Mouse (Mus musculus) intestine, embryonic 15.5 days (tissue): ENCODE data around the gene Cdr2. TPM values are rescaled to one million over a fixed set of nuclear protein-coding genes. Genes with fewer than 3 reads are reported as not detected.
"Not testable (repeated sequence)": the region's sequence is repeated elsewhere in the genome, so short reads cannot be mapped to it uniquely, and the experiment has no call there.

Source experiments
- ATAC-seq: fragments of 200-750 bp; cut with Nextera tagmentation; 2 replicates; pipeline ENCODE4 v1.8.0; 2017; ENCODE audit warnings: moderate TSS enrichment, moderate library complexity
- H3K27ac ChIP-seq: fragments of 300-500 bp; sonication (generic); 2 replicates; pipeline ENCODE4 v1.5.1; 2015; ENCODE audit warnings: mild to moderate bottlenecking, inconsistent platforms
- H3K27me3 ChIP-seq: fragments of 300-500 bp; sonication (generic); replicated peaks from 2 replicates; pipeline ENCODE4 v1.6.1; 2015; ENCODE audit warnings: inconsistent platforms
- H3K36me3 ChIP-seq: fragments of 300-500 bp; sonication (generic); 2 replicates; pipeline ENCODE4 v1.6.1; 2015; ENCODE audit warnings: inconsistent platforms
- H3K4me1 ChIP-seq: fragments of 300-500 bp; sonication (generic); replicated peaks from 2 replicates; pipeline ENCODE4 v1.6.1; 2015; ENCODE audit warnings: inconsistent platforms
- H3K4me2 ChIP-seq: fragments of 300-500 bp; sonication (generic); replicated peaks from 2 replicates; pipeline ENCODE4 v1.6.1; 2015; ENCODE audit warnings: mild to moderate bottlenecking, inconsistent platforms
- H3K4me3 ChIP-seq: fragments of 300-500 bp; sonication (generic); replicated peaks from 2 replicates; pipeline ENCODE4 v1.5.1; 2015; ENCODE audit warnings: inconsistent platforms
- H3K9ac ChIP-seq: fragments of 300-500 bp; sonication (generic); 2 replicates; pipeline ENCODE4 v1.6.1; 2015; ENCODE audit warnings: inconsistent platforms
- H3K9me3 ChIP-seq: fragments of 300-500 bp; sonication (generic); 2 replicates; pipeline ENCODE4 v1.6.1; 2016; ENCODE audit warnings: inconsistent platforms
- WGBS: fragments of 180-500 bp; shearing (Covaris S2); methylation state at CpG from one replicate; pipeline ENCODE4 v1.1.7; 2015; 5-methylcytosine and 5-hydroxymethylcytosine counted together
- polyA plus RNA-seq: library from polyadenylated mRNA; unstranded; fragments of >200 nt; fragmentation: Nextera tagmentation; extraction: Ambion mirVana; gene quantifications from 2 replicates; pipeline ENCODE4 v1.2.1, GENCODE M21; 2015

Gene Cdr2
- polyA plus RNA-seq, 1 experiment from 2014 or later = 13.1 TPM

DNA sequence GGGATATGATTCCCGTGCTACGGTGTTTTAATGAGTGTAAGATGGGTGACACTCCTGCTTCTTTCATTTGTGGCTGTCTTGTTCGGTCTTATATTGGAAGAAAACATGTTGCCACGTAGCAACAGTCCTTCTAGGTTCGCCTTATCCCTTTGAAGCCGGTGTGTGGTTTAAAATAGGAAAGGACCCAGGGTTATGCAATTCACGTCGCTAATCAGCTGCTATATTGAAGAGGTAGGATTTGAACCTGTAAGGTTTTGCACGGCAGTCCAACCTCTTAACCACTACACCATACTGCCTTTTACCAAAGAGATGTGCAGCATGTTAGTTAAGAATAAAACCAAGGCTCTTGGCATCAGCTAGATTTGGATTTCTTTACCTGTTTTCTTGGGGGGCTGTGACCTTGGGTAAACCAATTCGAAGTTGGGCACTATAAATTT is 63.6 kb downstream of the Cdr2 start:
- peak overlapping the region; percentile 71 for H3K4me2 ChIP-seq
- ATAC-seq = peak; percentile 71
- WGBS = 8% methylated on average over 10 of the region's 10 CpGs
- peak overlapping the region; percentile 94 for H3K4me3 ChIP-seq
- no peaks in the 10 kb centered on the region for H3K9me3 ChIP-seq
- peak overlapping the region; percentile 85 for H3K9ac ChIP-seq
- no peaks in the 10 kb centered on the region for H3K36me3 ChIP-seq
- peak overlapping the region; percentile 86 for H3K27ac ChIP-seq
- H3K4me1 ChIP-seq = peaks cover 8% of the 10 kb centered on the region; the same call in 1 of the 2 replicates
- no peaks in the 10 kb centered on the region for H3K27me3 ChIP-seq

DNA sequence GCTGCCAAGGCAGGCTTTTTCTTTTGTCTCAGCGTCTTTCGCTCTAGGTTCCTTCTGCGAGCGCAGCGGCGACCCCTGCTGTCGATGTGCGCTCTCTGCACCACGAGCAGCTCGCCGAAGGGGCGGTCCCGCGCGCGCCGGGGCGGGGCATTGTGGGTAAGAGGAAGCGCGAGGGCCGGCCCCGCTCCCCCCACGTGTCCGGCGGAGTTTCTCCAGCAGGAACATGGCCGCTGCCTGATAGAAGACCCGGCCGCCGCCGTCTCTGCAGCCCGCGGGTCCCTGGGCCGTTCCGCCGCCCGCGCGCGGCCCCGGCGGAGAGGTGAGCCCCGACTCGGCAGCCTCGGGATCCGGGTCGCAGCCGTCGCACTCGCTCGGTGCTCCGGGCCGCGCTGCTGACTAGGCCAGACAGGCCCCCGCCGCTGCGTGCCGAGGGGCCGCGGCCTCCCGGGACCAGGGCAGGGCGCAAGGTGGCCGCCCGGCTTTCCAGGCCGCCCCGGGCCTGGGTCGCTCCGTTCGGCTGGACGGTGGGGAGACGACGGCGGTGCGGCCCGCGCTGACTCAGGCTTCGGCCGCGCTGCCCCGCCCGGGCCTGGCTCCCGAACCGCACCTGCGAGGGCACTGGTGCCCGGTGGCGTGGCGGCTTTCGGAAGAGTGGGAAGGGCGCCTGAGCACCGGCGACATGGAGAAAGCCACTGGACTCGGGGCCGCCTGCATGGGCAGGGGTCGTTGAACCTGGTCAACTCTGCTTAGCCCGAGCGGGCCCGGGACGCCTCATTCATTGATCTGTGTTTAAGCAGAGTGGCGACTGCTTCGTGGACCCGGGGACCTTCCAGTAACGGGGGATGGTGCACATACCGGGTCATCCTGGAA is 64.3 kb downstream of the Cdr2 start, which contains the start of gene Polr3e:
Polr3e (plus strand) TSS at position 153 of the 870 bp plus-strand sequence.
- H3K4me2 ChIP-seq = peak within 1 kb of the TSS; percentile 71
- under 1% methylated on average over 100 of the region's 102 CpGs for WGBS
- peak within 1 kb of the TSS; percentile 94 for H3K4me3 ChIP-seq
- H3K27ac ChIP-seq = peak within 1 kb of the TSS; percentile 86
- H3K4me1 ChIP-seq = peaks cover 8% of the 10 kb centered on the region; the same call in 1 of the 2 replicates
- no peaks in the 10 kb centered on the region for H3K36me3 ChIP-seq
- peak; percentile 96 for ATAC-seq
- H3K9me3 ChIP-seq = no peaks in the 10 kb centered on the region
- no peaks in the 10 kb centered on the region for H3K27me3 ChIP-seq
- H3K9ac ChIP-seq = peak within 1 kb of the TSS; percentile 85

DNA sequence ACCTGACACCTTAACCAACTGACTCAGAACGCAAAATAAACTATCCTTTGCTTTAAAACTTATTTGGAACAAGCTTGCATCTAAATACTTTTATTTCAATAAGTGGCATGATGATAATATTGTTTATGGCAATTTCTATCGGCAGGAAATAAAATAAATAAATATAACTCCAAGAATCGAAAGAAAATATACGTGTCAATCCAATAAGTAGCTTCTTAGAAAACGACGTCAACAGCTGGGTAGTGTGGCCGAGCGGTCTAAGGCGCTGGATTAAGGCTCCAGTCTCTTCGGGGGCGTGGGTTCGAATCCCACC is 64.9 kb downstream of the Cdr2 start:
- Histone ChIP-seq H3K27ac (no peak overlapping the region), H3K9me3 (no peaks in the 10 kb centered on the region), H3K9ac (no peak overlapping the region; the same call in 1 of the 2 replicates), H3K36me3 (no peaks in the 10 kb centered on the region), H3K27me3 (no peaks in the 10 kb centered on the region), H3K4me2 (peak overlapping the region; percentile 71), H3K4me3 (peak overlapping the region; percentile 94), H3K4me1 (peaks cover 8% of the 10 kb centered on the region; the same call in 1 of the 2 replicates)
- WGBS = 7% methylated on average over 12 of the region's 12 CpGs
- no peak for ATAC-seq

DNA sequence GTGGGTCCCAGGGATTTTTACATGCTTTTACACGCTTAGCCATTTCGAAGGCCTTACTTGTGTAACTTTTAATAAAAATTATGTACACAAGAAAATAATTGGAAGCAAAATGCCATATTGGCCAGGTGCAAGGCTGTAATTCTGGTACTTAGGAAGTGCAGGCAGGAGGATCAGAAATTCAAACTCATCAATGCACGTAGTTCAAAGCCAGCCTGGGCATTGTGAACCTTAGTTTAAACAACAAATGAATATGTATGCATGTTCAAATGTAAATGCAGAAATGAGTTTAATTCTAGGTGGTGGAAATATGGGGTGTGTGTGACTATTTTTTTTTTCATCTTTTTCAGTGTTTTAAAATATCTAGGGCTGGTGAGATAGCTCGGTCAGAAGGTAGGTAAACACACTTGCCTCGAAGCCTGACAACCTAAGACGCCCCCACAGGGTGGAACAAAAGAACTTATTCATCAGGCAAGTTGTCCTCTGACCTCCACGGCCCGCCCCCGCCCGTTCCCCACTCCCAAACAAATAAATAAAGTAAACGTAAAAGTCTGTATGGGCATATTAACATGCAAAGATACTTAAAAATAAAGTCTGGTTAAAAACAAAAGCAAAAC is 65.7 kb downstream of the Cdr2 start:
- Histone ChIP-seq H3K27me3 (no peaks in the 10 kb centered on the region), H3K4me1 (peaks cover 8% of the 10 kb centered on the region; the same call in 1 of the 2 replicates), H3K27ac (no peak overlapping the region), H3K4me2 (peak overlapping the region; percentile 26), H3K9me3 (no peaks in the 10 kb centered on the region), H3K9ac (no peak overlapping the region), H3K4me3 (no peak overlapping the region), H3K36me3 (no peaks in the 10 kb centered on the region)
- 36% methylated on average over 11 of the region's 11 CpGs for WGBS
- ATAC-seq = no peak

DNA sequence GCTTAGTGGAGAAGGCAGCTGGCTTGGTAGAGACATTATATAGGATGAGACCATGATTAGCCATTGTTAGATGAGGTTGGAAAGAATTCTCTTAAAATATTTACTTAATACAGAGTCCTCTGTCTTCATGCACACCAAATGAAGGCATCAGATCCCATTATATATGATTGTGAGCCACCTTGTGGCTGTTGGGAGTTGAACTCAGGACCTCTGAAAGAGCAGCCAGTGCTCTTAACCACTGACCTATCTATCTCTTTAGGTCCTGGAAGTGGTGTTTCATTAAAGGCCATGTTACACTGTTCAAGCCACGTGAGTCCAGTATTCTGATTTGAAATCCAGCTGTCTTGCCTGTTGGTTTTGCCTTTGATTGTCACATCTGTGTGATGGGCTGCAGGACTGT is 68.8 kb downstream of the Cdr2 start:
- H3K27ac ChIP-seq = no peak overlapping the region
- H3K9me3 ChIP-seq = no peaks in the 10 kb centered on the region
- WGBS = 41% methylated on average over 1 of the region's 1 CpGs
- H3K36me3 ChIP-seq = no peaks in the 10 kb centered on the region
- H3K9ac ChIP-seq = no peak overlapping the region
- H3K4me1 ChIP-seq = no peaks in the 10 kb centered on the region
- no peak overlapping the region for H3K4me2 ChIP-seq
- no peak overlapping the region for H3K4me3 ChIP-seq
- H3K27me3 ChIP-seq = no peaks in the 10 kb centered on the region
- ATAC-seq = no peak

DNA sequence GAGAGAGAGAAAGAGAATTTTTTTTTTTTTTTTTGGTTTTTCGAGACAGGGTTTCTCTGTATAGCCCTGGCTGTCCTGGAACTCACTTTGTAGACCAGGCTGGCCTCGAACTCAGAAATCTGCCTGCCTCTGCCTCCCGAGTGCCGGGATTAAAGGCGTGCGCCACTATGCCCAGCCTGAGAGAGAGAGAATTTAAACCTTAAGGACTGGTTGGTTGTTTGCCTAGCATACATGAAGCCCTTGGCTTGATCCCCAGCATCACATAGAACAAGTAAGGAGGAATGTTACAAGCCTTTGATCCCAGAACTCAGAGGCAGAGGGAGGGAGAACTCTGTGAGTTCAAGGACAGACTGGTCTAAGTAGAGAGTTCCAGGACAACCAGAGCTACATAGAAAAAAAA is 70.8 kb downstream of the Cdr2 start:
- H3K4me1 ChIP-seq, H3K4me2 ChIP-seq, H3K36me3 ChIP-seq, H3K9me3 ChIP-seq, H3K27ac ChIP-seq, ATAC-seq, H3K4me3 ChIP-seq, H3K9ac ChIP-seq, H3K27me3 ChIP-seq: not testable (repeated sequence)
- WGBS = 85% methylated on average over 6 of the region's 6 CpGs

DNA sequence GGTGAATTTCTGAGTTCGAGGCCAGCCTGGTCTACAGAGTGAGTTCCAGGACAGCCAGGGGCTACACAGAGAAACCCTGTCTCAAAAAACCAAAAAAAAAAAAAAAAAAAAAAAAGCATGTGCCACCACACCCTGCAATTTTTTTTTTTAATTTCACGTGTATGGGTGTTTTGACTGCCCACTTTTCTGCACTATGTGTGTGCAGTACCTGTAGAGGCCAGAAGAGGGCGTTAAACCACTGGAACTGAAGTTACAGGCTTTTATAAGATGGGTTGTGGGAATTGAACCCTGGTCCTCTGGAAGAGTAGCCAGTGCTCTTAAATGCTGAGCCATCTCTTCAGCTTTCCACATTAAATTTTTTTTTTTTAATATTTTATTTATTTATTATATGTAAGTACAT is 71.9 kb downstream of the Cdr2 start:
- not testable (repeated sequence) for H3K27ac ChIP-seq, ATAC-seq, H3K36me3 ChIP-seq, H3K9ac ChIP-seq, H3K27me3 ChIP-seq, H3K4me2 ChIP-seq, H3K9me3 ChIP-seq, H3K4me1 ChIP-seq, H3K4me3 ChIP-seq
- 73% methylated on average over 3 of the region's 3 CpGs for WGBS

Other genes starting within 250 kb of the Cdr2 start
- gene Vwa3a, start 243.0 kb downstream of the Cdr2 start, polyA plus RNA-seq = 0.24 and 0.29 TPM in 2 replicates
- not detected in 2 replicates for gene Gm5737, start 169.9 kb downstream of the Cdr2 start, polyA plus RNA-seq
- 44.4 and 47.2 TPM in 2 replicates for gene Eef2k, start 139.5 kb downstream of the Cdr2 start, polyA plus RNA-seq
- 40.3 and 41.5 TPM in 2 replicates for gene Polr3e, start 64.6 kb downstream of the Cdr2 start, polyA plus RNA-seq
- 0.15 and 0.60 TPM in 2 replicates for gene Mfsd13b, start 197 bp upstream of the Cdr2 start, polyA plus RNA-seq
- 145 and 158 TPM in 2 replicates for gene Mettl9, start 52.1 kb upstream of the Cdr2 start, polyA plus RNA-seq
- gene Igsf6, start 92.3 kb upstream of the Cdr2 start, polyA plus RNA-seq = 3.0 TPM in 2 replicates
- gene Otoa, start 99.3 kb upstream of the Cdr2 start, polyA plus RNA-seq = 0.18 and 0.20 TPM in 2 replicates